Mouse (Mus musculus) urinary bladder, postnatal 4 days (tissue): ENCODE measurements around the gene Birc5.
"Not testable (repeated sequence)": the region's sequence is repeated elsewhere in the genome, so short reads cannot be mapped to it uniquely, and the experiment has no call there.

Source experiments
- DNase-seq, 2 experiments: peaks; one replicate each; pipeline ENCODE4 v3.0.0; 2021 to 2022; ENCODE audit warnings: low spot score in 2 of 2

Birc5 gene

GRCm38 (mm10) chr11:117826916-117827315 lies 22.1 kb upstream of the Birc5 start:
- no peak for DNase-seq

GRCm38 (mm10) chr11:117827386-117827785 lies 21.7 kb upstream of the Birc5 start:
- DNase-seq = no peak

GRCm38 (mm10) chr11:117828149-117828887 lies 20.7 kb upstream of the Birc5 start:
- DNase-seq = no peak

- peak in 1 of 2 experiments; percentile 47 for DNase-seq
Observed at GRCm38 (mm10) chr11:117828888-117829604, 20.0 kb upstream of the Birc5 start.

GRCm38 (mm10) chr11:117829671-117830215 lies 19.3 kb upstream of the Birc5 start:
- no peak for DNase-seq

- DNase-seq = no peak
Observed at GRCm38 (mm10) chr11:117830401-117830800, 18.6 kb upstream of the Birc5 start.

GRCm38 (mm10) chr11:117832086-117832969 lies 16.7 kb upstream of the Birc5 start:
- peak; percentile 59 to 83 for DNase-seq

GRCm38 (mm10) chr11:117833509-117833908 lies 15.5 kb upstream of the Birc5 start:
- not testable (repeated sequence) for DNase-seq

- DNase-seq = no peak
Observed at GRCm38 (mm10) chr11:117834086-117834485, 15.0 kb upstream of the Birc5 start.

GRCm38 (mm10) chr11:117836306-117836705 lies 12.7 kb upstream of the Birc5 start:
- no peak for DNase-seq

- DNase-seq = no peak
Observed at GRCm38 (mm10) chr11:117838572-117838971, 10.5 kb upstream of the Birc5 start.

- no peak for DNase-seq
Observed at GRCm38 (mm10) chr11:117839021-117839420, 10.0 kb upstream of the Birc5 start.

- no peak for DNase-seq
Observed at GRCm38 (mm10) chr11:117840910-117841309, 8.1 kb upstream of the Birc5 start.

GRCm38 (mm10) chr11:117843434-117843833 lies 5.6 kb upstream of the Birc5 start:
- no peak for DNase-seq

- no peak for DNase-seq
Observed at GRCm38 (mm10) chr11:117844997-117845396, 4.1 kb upstream of the Birc5 start.

GRCm38 (mm10) chr11:117845651-117846050 lies 3.4 kb upstream of the Birc5 start:
- DNase-seq = no peak

- no peak for DNase-seq
Observed at GRCm38 (mm10) chr11:117846640-117847039, 2.4 kb upstream of the Birc5 start.

GRCm38 (mm10) chr11:117847593-117848215 lies 1.3 kb upstream of the Birc5 start:
- no peak for DNase-seq

- peak in 1 of 2 experiments; percentile 47 for DNase-seq
Observed at GRCm38 (mm10) chr11:117848271-117848984, 623 bp upstream of the Birc5 start.

GRCm38 (mm10) chr11:117852875-117853274 lies 3.8 kb downstream of the Birc5 start:
- DNase-seq = no peak

- no peak for DNase-seq
Observed at GRCm38 (mm10) chr11:117854241-117854640, 5.2 kb downstream of the Birc5 start.
